In the genomic region with DNA sequence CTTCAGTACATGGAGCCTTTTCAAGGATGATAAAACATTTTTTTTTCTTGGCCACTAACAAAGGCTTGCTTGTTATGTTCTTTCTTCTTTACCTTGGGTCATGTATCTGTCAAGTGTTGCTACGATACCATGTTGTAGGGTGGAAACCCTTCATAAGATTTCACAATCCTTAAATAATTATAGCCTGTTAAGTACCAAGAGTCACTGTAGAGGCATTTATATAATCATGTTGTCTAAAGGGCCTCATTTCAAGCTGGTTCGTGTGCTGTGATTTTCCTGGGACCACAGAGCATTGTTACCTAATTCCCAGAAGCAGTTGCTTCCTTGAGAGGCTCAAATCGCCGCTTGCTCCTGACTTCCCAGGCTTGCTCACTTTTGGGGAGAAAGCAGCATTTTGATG, we compare ENCODE assay signal across 17 mouse cellular contexts.
"Had no signal": no experiment of that assay in that cellular context is flagged by ENCODE, and none has a peak within 500 bp of the region (broad histone marks: within the 10 kb centered on the region; RNA-seq: fewer than 3 reads in every experiment).

No protein-coding gene starts in this region.

- ATAC-seq: liver, postnatal 0 days; midbrain, embryonic 15.5 days had no signal

- H3K4me2 ChIP-seq: liver, embryonic 11.5 days; midbrain, embryonic 12.5 days; midbrain, embryonic 15.5 days; neural tube, embryonic 12.5 days; neural tube, embryonic 15.5 days had no signal

- H3K36me3 ChIP-seq: midbrain, embryonic 12.5 days; midbrain, embryonic 15.5 days; neural tube, embryonic 12.5 days; neural tube, embryonic 15.5 days had no signal

- H3K9me3 ChIP-seq: midbrain, embryonic 12.5 days; midbrain, embryonic 15.5 days; neural tube, embryonic 12.5 days; neural tube, embryonic 15.5 days had no signal

- H3K9ac ChIP-seq: liver, embryonic 14.5 days; liver, postnatal 0 days; midbrain, embryonic 12.5 days; midbrain, embryonic 15.5 days; neural tube, embryonic 12.5 days; neural tube, embryonic 15.5 days had no signal

- H3K4me1 ChIP-seq: midbrain, embryonic 12.5 days; midbrain, embryonic 15.5 days; neural tube, embryonic 12.5 days; neural tube, embryonic 15.5 days had no signal

- DNase-seq: kidney, adult 2 months; kidney, postnatal 10 days; kidney, postnatal 36 days; layer of hippocampus, postnatal 36 days; liver, postnatal 0 days; right cerebral cortex, adult 18-20 months; right cerebral cortex, postnatal 14 days; right cerebral cortex, postnatal 4 days; thymus, postnatal 25 days had no signal

- H3K27ac ChIP-seq: left cerebral cortex, adult 2 months; liver, embryonic 14.5 days; macrophage; midbrain, embryonic 12.5 days; midbrain, embryonic 15.5 days; neural tube, embryonic 12.5 days; neural tube, embryonic 15.5 days had no signal

- H3K27me3 ChIP-seq: midbrain, embryonic 12.5 days; midbrain, embryonic 15.5 days; neural tube, embryonic 12.5 days; neural tube, embryonic 15.5 days had no signal

- H3K4me3 ChIP-seq: left cerebral cortex, adult 2 months; midbrain, embryonic 12.5 days; midbrain, embryonic 15.5 days; neural tube, embryonic 12.5 days; neural tube, embryonic 15.5 days had no signal
